Mouse (Mus musculus) urinary bladder, postnatal 4 days (tissue): ENCODE results near the gene Slk.

Experiments
- DNase-seq, 2 experiments: peaks; one replicate each; pipeline ENCODE4 v3.0.0; 2021 to 2022; ENCODE audit warnings: low spot score in 2 of 2

Slk gene

GRCm38 (mm10) chr19:47579225-47579787, at the start of gene Slk:
TSS of gene Slk (plus strand) at chr19:47579678.
- DNase-seq, result peak; percentile 79 to 81

GRCm38 (mm10) chr19:47531309-47531708, 48.2 kb upstream of the Slk start:
- no peak for DNase-seq

- DNase-seq, result no peak
Observed at GRCm38 (mm10) chr19:47532449-47532848, 47.0 kb upstream of the Slk start.

- no peak for DNase-seq
Observed at GRCm38 (mm10) chr19:47534131-47534530, 45.3 kb upstream of the Slk start.

GRCm38 (mm10) chr19:47536521-47537299, 42.8 kb upstream of the Slk start:
- DNase-seq, result peak; percentile 95 to 99

- DNase-seq, result no peak
Observed at GRCm38 (mm10) chr19:47537300-47537792, 42.1 kb upstream of the Slk start, which contains the start of gene Stn1. TSS of gene Stn1 (minus strand) at chr19:47537507.

- peak in 1 of 2 experiments; percentile 35 for DNase-seq
Observed at GRCm38 (mm10) chr19:47537879-47538278, 41.6 kb upstream of the Slk start.

GRCm38 (mm10) chr19:47538801-47539200, 40.7 kb upstream of the Slk start:
- peak in 1 of 2 experiments; percentile 27 for DNase-seq

- DNase-seq, result no peak
Observed at GRCm38 (mm10) chr19:47542441-47542840, 37.0 kb upstream of the Slk start.

- no peak for DNase-seq
Observed at GRCm38 (mm10) chr19:47545055-47545454, 34.4 kb upstream of the Slk start.

GRCm38 (mm10) chr19:47545528-47545927, 34.0 kb upstream of the Slk start:
- DNase-seq, result no peak

GRCm38 (mm10) chr19:47548432-47549076, 30.9 kb upstream of the Slk start:
- no peak for DNase-seq

GRCm38 (mm10) chr19:47549174-47549573, 30.3 kb upstream of the Slk start:
- no peak for DNase-seq

GRCm38 (mm10) chr19:47549584-47549983, 29.9 kb upstream of the Slk start:
- DNase-seq, result no peak

GRCm38 (mm10) chr19:47559145-47559544, 20.3 kb upstream of the Slk start:
- peak in 1 of 2 experiments; percentile 9 for DNase-seq

- DNase-seq, result peak in 1 of 2 experiments; percentile 25
Observed at GRCm38 (mm10) chr19:47559751-47560512, 19.5 kb upstream of the Slk start.

GRCm38 (mm10) chr19:47560544-47561161, 18.8 kb upstream of the Slk start:
- DNase-seq, result peak in 1 of 2 experiments; percentile 13

- no peak for DNase-seq
Observed at GRCm38 (mm10) chr19:47561996-47562441, 17.5 kb upstream of the Slk start.

- DNase-seq, result no peak
Observed at GRCm38 (mm10) chr19:47563715-47564114, 15.8 kb upstream of the Slk start.

- DNase-seq, result peak in 1 of 2 experiments; percentile 34
Observed at GRCm38 (mm10) chr19:47565031-47565654, 14.3 kb upstream of the Slk start.

- DNase-seq, result peak in 1 of 2 experiments; percentile 45
Observed at GRCm38 (mm10) chr19:47565994-47566393, 13.5 kb upstream of the Slk start.
